ENCODE assay signal across 8 mouse cellular contexts in genomic region chr1:85703245-85704186, GRCm38 (mm10). TPM values are rescaled to one million over a fixed set of nuclear protein-coding genes. Genes with fewer than 3 reads are reported as not detected.
A peak's percentile ranks its signal among the peaks of the same experiment; 100 is the strongest.
DNase-seq lines count a peak whose midpoint lies in the region; ATAC-seq lines count a peak whose summit lies in the region.

No protein-coding gene starts in this region.

- peak; percentile 100 for ATAC-seq in hindbrain, embryonic 13.5 days (ENCODE audit: low FRiP score)

- peak overlapping the region; percentile 65 for H3K9ac ChIP-seq in hindbrain, embryonic 13.5 days

- H3K36me3 ChIP-seq in hindbrain, embryonic 13.5 days = no peaks in the 10 kb centered on the region

- no peaks in the 10 kb centered on the region for H3K27me3 ChIP-seq in hindbrain, embryonic 13.5 days

- H3K4me3 ChIP-seq in hindbrain, embryonic 13.5 days = peak overlapping the region; percentile 39

- peak overlapping the region; percentile 74; the same call in 1 of the 2 replicates for H3K27ac ChIP-seq in hindbrain, embryonic 13.5 days

- DNase-seq in R1 (ENCODE audit: low read depth, low spot score) = peak; percentile 82
- peak; percentile 86 to 89 for DNase-seq in cerebellum, postnatal 14 days
- DNase-seq in frontal cortex, postnatal 25 days (ENCODE audit: low spot score in 2 of 2) = peak; percentile 18 to 19
- DNase-seq in layer of hippocampus, postnatal 14 days (ENCODE audit: low spot score in 2 of 2) = peak; percentile 36 to 41
- peak; percentile 92 for DNase-seq in lung, postnatal 10 days
- peak; percentile 43 for DNase-seq in ovary, postnatal 14 days (ENCODE audit: low spot score)
- peak; percentile 94 for DNase-seq in thymus, postnatal 14 days

- 30% methylated on average over 22 of the region's 22 CpGs for WGBS in hindbrain, embryonic 13.5 days

- H3K4me2 ChIP-seq in hindbrain, embryonic 13.5 days = peak overlapping the region; percentile 53

- H3K9me3 ChIP-seq in hindbrain, embryonic 13.5 days = no peaks in the 10 kb centered on the region

- no peaks in the 10 kb centered on the region for H3K4me1 ChIP-seq in hindbrain, embryonic 13.5 days (replicated peaks)

RNA-seq across cellular contexts. Expression of gene Sp100, which starts 53.7 kb away (rescaled TPM):
- 0.57 and 0.92 TPM in 2 replicates for polyA plus RNA-seq in hindbrain, embryonic 13.5 days (2015; fragmentation: Nextera tagmentation; extraction: Ambion mirVana)
- under 1 TPM; 0.43 to 0.44 TPM for total RNA-seq in layer of hippocampus, postnatal 14 days (2021)

Comparison
In these comparisons a context has a peak if more than half of its experiments do, and no peak if none do; other contexts are left out.
1. Peak in every context shown above with its lines: DNase-seq, ATAC-seq, H3K4me3 ChIP-seq and H3K27ac ChIP-seq.
2. DNase-seq: peak in every context shown above with its lines; median percentile 94 in thymus, postnatal 14 days; 92 in lung, postnatal 10 days; 88 in cerebellum, postnatal 14 days; 82 in R1; 43 in ovary, postnatal 14 days; 38 in layer of hippocampus, postnatal 14 days; 18 in frontal cortex, postnatal 25 days.